Comparison of ENCODE assay signal across 21 mouse cellular contexts in the genomic region with DNA sequence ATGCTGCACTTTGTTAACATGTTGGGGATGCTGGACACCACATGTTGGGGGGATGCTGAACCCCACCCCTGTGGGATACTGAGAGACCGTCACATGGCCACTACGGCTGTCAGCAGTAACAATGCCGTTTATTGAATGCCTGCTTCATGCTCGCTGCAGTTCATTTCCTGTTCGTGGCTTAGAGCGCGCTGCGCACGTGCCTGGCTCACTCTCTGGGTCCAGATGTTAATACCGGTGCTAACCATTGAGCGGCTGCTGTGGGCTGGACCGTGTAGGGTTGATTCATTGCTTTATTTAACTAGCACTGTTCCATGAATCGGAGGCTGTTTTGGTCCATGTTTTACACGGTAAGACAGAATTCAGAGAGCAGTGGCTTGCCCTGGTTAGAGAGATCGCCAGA.
DNase-seq lines count a peak whose midpoint lies in the region; ATAC-seq and TF ChIP-seq lines count a peak whose summit lies in the region.
"Had no signal": no experiment of that assay in that cellular context is flagged by ENCODE, and none has a peak within 500 bp of the region (broad histone marks: within the 10 kb centered on the region; RNA-seq: fewer than 3 reads in every experiment).

No protein-coding gene starts in this region.

- WGBS in hindbrain, embryonic 13.5 days: 46% methylated on average over 15 of the region's 15 CpGs
- 62% methylated on average over 15 of the region's 15 CpGs for WGBS in hindbrain, embryonic 11.5 days
- 34% methylated on average over 15 of the region's 15 CpGs for WGBS in neural tube, embryonic 13.5 days
- WGBS in limb, embryonic 11.5 days: 31% methylated on average over 15 of the region's 15 CpGs
- WGBS in liver, postnatal 0 days (ENCODE audit: insufficient replicate concordance): 42% methylated on average over 15 of the region's 15 CpGs

- H3K4me3 ChIP-seq in hindbrain, embryonic 13.5 days: no peak overlapping the region
- no peak overlapping the region for H3K4me3 ChIP-seq in hindbrain, embryonic 11.5 days (ENCODE audit: low read depth, low read length)
- H3K4me3 ChIP-seq in neural tube, embryonic 13.5 days: no peak overlapping the region
- no peak overlapping the region for H3K4me3 ChIP-seq in limb, embryonic 11.5 days (ENCODE audit: low read depth, low read length)
- no peak overlapping the region for H3K4me3 ChIP-seq in liver, postnatal 0 days (ENCODE audit: low read depth, low read length)
- H3K4me3 ChIP-seq: embryonic facial prominence, embryonic 15.5 days; forebrain, embryonic 15.5 days; intestine, embryonic 15.5 days; layer of hippocampus, adult 2 months; limb, embryonic 15.5 days; liver, embryonic 15.5 days; midbrain, embryonic 15.5 days; myocyte had no signal

- 0 out of 2 replicates have a peak, but pooled peaks have one; percentile 30 for ATAC-seq in hindbrain, embryonic 13.5 days (ENCODE audit: low FRiP score)
- ATAC-seq in hindbrain, embryonic 11.5 days (ENCODE audit: low FRiP score): no peak
- no peak for ATAC-seq in neural tube, embryonic 13.5 days (ENCODE audit: low read depth)
- peak; percentile 57; the same call in 1 of the 2 replicates for ATAC-seq in limb, embryonic 11.5 days (ENCODE audit: insufficient number of reproducible peaks, low FRiP score, low TSS enrichment, low read depth)
- ATAC-seq in liver, postnatal 0 days: no peak
- ATAC-seq: activated CD4-positive, CD25-positive, alpha-beta regulatory T cell, adult 4 months; forebrain, embryonic 15.5 days; hindbrain, embryonic 16.5 days; intestine, embryonic 15.5 days; midbrain, embryonic 15.5 days had no signal

- H3K27ac ChIP-seq in hindbrain, embryonic 13.5 days: peak overlapping the region; percentile 76; the same call in 1 of the 2 replicates
- H3K27ac ChIP-seq in hindbrain, embryonic 11.5 days (ENCODE audit: low read depth, low read length): no peak overlapping the region
- peak overlapping the region; percentile 49; the same call in 1 of the 2 replicates for H3K27ac ChIP-seq in neural tube, embryonic 13.5 days (replicated peaks)
- no peak overlapping the region for H3K27ac ChIP-seq in limb, embryonic 11.5 days (replicated peaks; ENCODE audit: low read depth, low read length)
- no peak overlapping the region for H3K27ac ChIP-seq in liver, postnatal 0 days (ENCODE audit: low read depth)
- H3K27ac ChIP-seq: forebrain, embryonic 15.5 days; intestine, embryonic 15.5 days; layer of hippocampus, adult 2 months; limb, embryonic 15.5 days; liver, embryonic 15.5 days; midbrain, embryonic 15.5 days had no signal

- no peak for TF ChIP-seq CTCF in liver, postnatal 0 days (IDR thresholded peaks at IDR 0.05; ENCODE audit: low read depth)

- H3K9ac ChIP-seq in hindbrain, embryonic 13.5 days: no peak overlapping the region
- no peak overlapping the region for H3K9ac ChIP-seq in hindbrain, embryonic 11.5 days (ENCODE audit: low read depth, low read length)
- H3K9ac ChIP-seq in neural tube, embryonic 13.5 days: no peak overlapping the region
- H3K9ac ChIP-seq in limb, embryonic 11.5 days (ENCODE audit: low read length): no peak overlapping the region
- no peak overlapping the region for H3K9ac ChIP-seq in liver, postnatal 0 days (replicated peaks)
- H3K9ac ChIP-seq: embryonic facial prominence, embryonic 15.5 days; forebrain, embryonic 15.5 days; intestine, embryonic 15.5 days; limb, embryonic 15.5 days; liver, embryonic 15.5 days; midbrain, embryonic 15.5 days had no signal

- no peak for DNase-seq in hindbrain, embryonic 11.5 days (ENCODE audit: low spot score)
- no peak for DNase-seq in neural tube, embryonic 10.5 days (ENCODE audit: extremely low spot score, low spot score)
- peak; percentile 71 for DNase-seq in limb, embryonic 11.5 days (ENCODE audit: low spot score)
- no peak for DNase-seq in spleen, adult 18-20 months
- DNase-seq in liver, postnatal 0 days: no peak
- DNase-seq: adrenal gland, adult 8-10 months; cerebellum, adult 8-10 months; gastrocnemius, postnatal 25 days; kidney, adult 8-10 months had no signal

- H3K4me2 ChIP-seq in hindbrain, embryonic 13.5 days: no peak overlapping the region
- H3K4me2 ChIP-seq in hindbrain, embryonic 11.5 days (replicated peaks; ENCODE audit: low read depth, low read length): no peak overlapping the region
- no peak overlapping the region for H3K4me2 ChIP-seq in neural tube, embryonic 13.5 days
- H3K4me2 ChIP-seq in limb, embryonic 11.5 days (ENCODE audit: low read depth, severe bottlenecking): no peak overlapping the region
- no peak overlapping the region for H3K4me2 ChIP-seq in liver, postnatal 0 days (ENCODE audit: low read depth, low read length)
- H3K4me2 ChIP-seq: embryonic facial prominence, embryonic 15.5 days; forebrain, embryonic 15.5 days; intestine, embryonic 15.5 days; limb, embryonic 15.5 days; liver, embryonic 15.5 days; midbrain, embryonic 15.5 days had no signal

- peaks cover 35% of the 10 kb centered on the region for H3K4me1 ChIP-seq in hindbrain, embryonic 13.5 days (replicated peaks)
- no peaks in the 10 kb centered on the region for H3K4me1 ChIP-seq in hindbrain, embryonic 11.5 days (replicated peaks; ENCODE audit: control insufficient read depth, insufficient read depth, low read length)
- H3K4me1 ChIP-seq in neural tube, embryonic 13.5 days (replicated peaks): peaks cover 28% of the 10 kb centered on the region
- peaks cover 20% of the 10 kb centered on the region for H3K4me1 ChIP-seq in limb, embryonic 11.5 days (ENCODE audit: control insufficient read depth, insufficient read depth, low read length)
- H3K4me1 ChIP-seq in liver, postnatal 0 days (ENCODE audit: insufficient read depth): no peaks in the 10 kb centered on the region
- H3K4me1 ChIP-seq: intestine, embryonic 15.5 days; liver, embryonic 15.5 days had no signal

- no peaks in the 10 kb centered on the region for H3K36me3 ChIP-seq in hindbrain, embryonic 13.5 days
- H3K36me3 ChIP-seq in hindbrain, embryonic 11.5 days (ENCODE audit: control insufficient read depth, insufficient read depth, low read length): no peaks in the 10 kb centered on the region
- peaks cover 4% of the 10 kb centered on the region; the same call in 1 of the 2 replicates for H3K36me3 ChIP-seq in neural tube, embryonic 13.5 days
- no peaks in the 10 kb centered on the region for H3K36me3 ChIP-seq in limb, embryonic 11.5 days (ENCODE audit: control insufficient read depth, insufficient read depth, low read length)
- no peaks in the 10 kb centered on the region for H3K36me3 ChIP-seq in liver, postnatal 0 days (replicated peaks; ENCODE audit: insufficient read depth, low read length)
- H3K36me3 ChIP-seq: embryonic facial prominence, embryonic 15.5 days; forebrain, embryonic 15.5 days; intestine, embryonic 15.5 days; liver, embryonic 15.5 days; midbrain, embryonic 15.5 days had no signal

- H3K27me3 ChIP-seq in hindbrain, embryonic 13.5 days: peaks cover 42% of the 10 kb centered on the region
- peaks cover 15% of the 10 kb centered on the region for H3K27me3 ChIP-seq in hindbrain, embryonic 11.5 days (ENCODE audit: control insufficient read depth, insufficient read depth, low read length)
- peaks cover 26% of the 10 kb centered on the region for H3K27me3 ChIP-seq in neural tube, embryonic 13.5 days
- peaks cover 8% of the 10 kb centered on the region for H3K27me3 ChIP-seq in limb, embryonic 11.5 days (ENCODE audit: control insufficient read depth, insufficient read depth, low read length)
- peaks cover 11% of the 10 kb centered on the region; the same call in 1 of the 2 replicates for H3K27me3 ChIP-seq in liver, postnatal 0 days (ENCODE audit: insufficient read depth, low read length)

- no peaks in the 10 kb centered on the region for H3K9me3 ChIP-seq in hindbrain, embryonic 13.5 days
- H3K9me3 ChIP-seq in hindbrain, embryonic 11.5 days (ENCODE audit: control insufficient read depth, low read length): no peaks in the 10 kb centered on the region
- H3K9me3 ChIP-seq in neural tube, embryonic 13.5 days: no peaks in the 10 kb centered on the region
- no peaks in the 10 kb centered on the region for H3K9me3 ChIP-seq in limb, embryonic 11.5 days (ENCODE audit: control insufficient read depth, low read length)
- H3K9me3 ChIP-seq in liver, postnatal 0 days (ENCODE audit: low read length): no peaks in the 10 kb centered on the region
- H3K9me3 ChIP-seq: embryonic facial prominence, embryonic 15.5 days; forebrain, embryonic 15.5 days; intestine, embryonic 15.5 days; limb, embryonic 15.5 days; liver, embryonic 15.5 days; midbrain, embryonic 15.5 days had no signal

- no peak for TF ChIP-seq EP300 in liver, postnatal 0 days (IDR thresholded peaks at IDR 0.05; ENCODE audit: low read depth)

Comparison
In these comparisons a context has a peak if more than half of its experiments do, and no peak if none do; other contexts are left out.
1. ATAC-seq: peak in hindbrain, embryonic 13.5 days (single experiment) and limb, embryonic 11.5 days (single experiment); none in hindbrain, embryonic 11.5 days (single experiment), neural tube, embryonic 13.5 days (single experiment) and liver, postnatal 0 days (single experiment).
2. H3K27ac ChIP-seq: peak in hindbrain, embryonic 13.5 days (single experiment) and neural tube, embryonic 13.5 days (single experiment); none in hindbrain, embryonic 11.5 days (single experiment), limb, embryonic 11.5 days (single experiment) and liver, postnatal 0 days (single experiment).